Mouse (Mus musculus) brain, embryonic 18.5 days (tissue): Measurements from ENCODE around the gene Stoml1.
A peak's percentile ranks its signal among the peaks of the same experiment; 100 is the strongest.

Source experiments
- DNase-seq: peaks from one replicate; pipeline ENCODE4 v3.0.0-alpha.2; 2012; ENCODE audit warnings: low read depth, low spot score

The Stoml1 gene

GRCm38 (mm10) chr9:58272068-58272541 lies 19.1 kb downstream of the Stoml1 start:
- no peak for DNase-seq

DNA sequence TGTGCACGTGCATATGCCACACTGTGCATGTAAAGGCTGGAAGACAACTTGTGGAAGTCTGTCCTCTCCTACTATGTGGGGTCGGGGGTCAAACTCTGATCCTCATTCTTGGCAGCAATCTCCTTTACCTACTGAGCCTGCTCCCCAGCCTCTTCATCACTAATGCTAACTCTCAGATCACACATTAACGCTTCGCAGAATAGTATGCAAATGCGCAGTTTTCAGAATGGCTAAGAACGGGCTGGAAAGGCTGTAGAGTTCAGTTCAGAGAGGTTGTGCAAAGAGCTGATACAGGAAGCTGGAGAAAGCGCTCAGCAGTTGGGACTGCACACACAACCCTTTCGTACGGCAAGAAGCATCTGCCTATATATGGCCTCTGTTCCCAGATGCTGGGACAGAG lies 19.9 kb downstream of the Stoml1 start:
- DNase-seq, result no peak

- DNase-seq, result no peak
Measured at GRCm38 (mm10) chr9:58274101-58274604, 21.2 kb downstream of the Stoml1 start.

DNA sequence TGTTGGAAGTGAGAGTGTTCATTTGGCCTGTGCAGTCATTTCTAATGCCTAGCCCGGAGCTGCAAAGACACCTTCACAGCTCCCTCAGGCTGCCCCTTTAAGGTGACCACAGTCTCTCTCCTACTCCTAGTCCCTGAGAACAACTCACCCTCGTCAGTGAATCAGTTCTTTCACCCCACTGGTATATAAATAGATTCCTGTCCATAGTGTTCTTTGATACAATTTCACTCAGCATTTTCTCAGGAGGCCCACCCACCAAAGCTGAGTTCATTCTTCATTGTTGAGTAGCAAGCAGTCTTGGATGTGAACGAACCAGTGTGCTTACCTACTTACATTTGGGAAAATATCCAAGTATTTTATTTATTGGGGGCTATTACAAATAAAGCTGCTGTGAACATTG lies 21.7 kb downstream of the Stoml1 start:
- no peak for DNase-seq

DNA sequence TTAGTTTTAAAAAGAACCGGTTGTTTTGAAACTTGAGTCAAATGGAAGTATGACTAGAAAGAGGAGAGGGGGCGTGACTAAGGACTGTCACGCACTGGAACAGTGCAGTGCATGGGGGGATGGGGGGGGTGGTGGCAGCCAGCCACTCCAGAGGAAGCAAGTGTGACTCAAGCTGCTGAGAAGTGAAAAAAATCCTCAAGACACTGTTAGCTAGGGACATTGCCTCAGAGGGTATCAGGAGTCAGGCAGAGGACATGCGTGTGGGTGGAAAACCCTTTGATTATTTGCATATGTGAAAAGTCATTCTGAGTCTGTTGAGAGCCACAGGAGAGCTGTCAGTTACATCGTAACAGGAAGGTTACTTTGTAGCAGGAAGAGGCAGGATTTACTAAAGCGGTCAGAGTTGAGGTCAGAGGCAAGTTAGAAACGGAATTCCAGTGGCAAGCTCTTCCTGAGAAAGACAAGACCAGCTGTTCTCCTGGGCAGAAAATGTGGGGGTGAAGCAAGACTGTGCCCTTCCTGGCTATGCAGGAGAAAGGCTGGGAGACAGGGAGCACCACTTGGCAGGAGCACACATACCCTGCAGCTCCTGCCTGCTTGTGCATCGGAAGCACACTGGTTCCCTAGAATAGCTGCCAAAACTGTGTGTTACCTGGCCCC lies 22.3 kb downstream of the Stoml1 start:
- no peak for DNase-seq

GRCm38 (mm10) chr9:58275797-58276196 lies 22.8 kb downstream of the Stoml1 start:
- DNase-seq, result no peak

DNA sequence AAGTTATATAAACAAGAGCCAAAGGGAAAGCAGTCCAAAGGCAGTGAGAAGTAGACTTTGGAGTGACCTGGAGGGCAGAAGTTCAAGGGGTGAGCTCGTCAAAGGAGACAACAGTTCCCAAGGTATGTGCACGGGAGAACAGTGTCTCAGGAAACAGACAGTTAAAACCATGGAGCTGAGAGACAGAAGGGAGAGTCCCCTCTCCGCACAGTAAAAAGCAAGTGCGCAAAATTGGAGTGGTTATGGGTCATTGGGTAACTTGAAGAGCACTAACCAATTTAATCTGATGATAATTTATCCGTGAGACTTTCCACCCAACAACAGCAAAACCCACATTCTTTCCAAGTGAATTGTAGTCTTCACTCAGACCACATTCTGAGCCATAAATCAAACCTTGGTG lies 23.4 kb downstream of the Stoml1 start:
- DNase-seq, result no peak

DNA sequence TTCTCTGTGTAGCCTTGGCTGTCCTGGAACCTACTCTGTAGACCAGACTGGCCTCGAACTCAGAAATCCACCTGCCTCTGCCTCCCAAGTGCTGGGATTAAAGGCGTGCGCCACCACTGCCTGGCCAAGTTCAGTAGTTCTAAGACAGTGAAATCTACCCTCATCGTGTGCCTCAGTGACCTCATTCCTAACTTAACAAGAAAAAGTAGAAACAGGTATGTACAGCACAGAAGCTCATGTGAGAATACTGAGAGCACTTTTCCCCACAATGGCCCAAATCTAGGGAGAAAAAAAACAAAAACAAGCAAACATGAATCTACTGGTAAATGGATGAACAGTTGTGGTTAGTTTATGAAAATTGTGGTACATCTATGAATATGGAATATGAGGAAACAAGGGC lies 25.3 kb downstream of the Stoml1 start:
- DNase-seq, result no peak

DNA sequence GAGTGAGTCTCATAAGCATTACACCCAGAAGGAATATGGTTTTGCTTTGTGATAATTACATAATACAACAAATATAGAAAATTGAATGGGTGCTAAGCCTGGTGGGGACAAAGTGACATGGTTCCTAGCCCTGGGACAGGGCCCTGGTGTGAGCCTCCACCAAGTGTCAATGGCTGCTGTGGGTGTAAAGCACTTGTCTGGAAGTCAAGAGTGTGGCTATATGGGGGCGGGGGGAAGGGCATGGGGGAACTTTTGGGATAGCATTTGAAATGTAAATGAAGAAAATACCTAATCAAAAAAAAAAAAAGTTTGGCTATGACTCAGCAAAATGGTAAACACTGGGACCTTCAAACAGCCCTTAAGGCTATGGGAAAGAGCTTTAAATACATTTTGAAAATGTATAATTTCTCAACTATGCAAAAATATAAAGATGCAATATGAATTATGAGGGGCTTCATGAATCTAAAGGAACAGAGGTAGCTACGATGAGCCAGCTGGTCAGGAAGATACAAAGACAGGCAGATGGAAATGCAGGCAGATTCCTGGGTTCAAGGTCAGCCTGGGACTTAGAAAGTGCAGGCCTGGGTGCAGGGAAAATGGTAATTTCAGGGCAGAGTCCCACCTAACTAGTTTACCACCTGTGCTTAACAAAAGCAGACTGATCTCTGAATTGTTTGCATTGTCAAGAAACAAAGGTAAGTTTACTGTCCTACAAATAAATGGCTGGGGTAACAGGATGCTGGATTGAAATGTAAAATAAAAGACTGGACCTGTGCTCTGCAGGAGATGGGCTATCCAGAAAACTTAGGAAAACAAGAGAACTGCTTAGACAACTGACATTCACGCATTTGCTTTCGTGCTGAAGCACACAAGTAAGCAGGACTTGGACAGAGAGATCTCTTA lies 26.1 kb downstream of the Stoml1 start:
- DNase-seq, result no peak

- DNase-seq, result no peak
Measured at GRCm38 (mm10) chr9:58279780-58280179, 26.8 kb downstream of the Stoml1 start.

DNA sequence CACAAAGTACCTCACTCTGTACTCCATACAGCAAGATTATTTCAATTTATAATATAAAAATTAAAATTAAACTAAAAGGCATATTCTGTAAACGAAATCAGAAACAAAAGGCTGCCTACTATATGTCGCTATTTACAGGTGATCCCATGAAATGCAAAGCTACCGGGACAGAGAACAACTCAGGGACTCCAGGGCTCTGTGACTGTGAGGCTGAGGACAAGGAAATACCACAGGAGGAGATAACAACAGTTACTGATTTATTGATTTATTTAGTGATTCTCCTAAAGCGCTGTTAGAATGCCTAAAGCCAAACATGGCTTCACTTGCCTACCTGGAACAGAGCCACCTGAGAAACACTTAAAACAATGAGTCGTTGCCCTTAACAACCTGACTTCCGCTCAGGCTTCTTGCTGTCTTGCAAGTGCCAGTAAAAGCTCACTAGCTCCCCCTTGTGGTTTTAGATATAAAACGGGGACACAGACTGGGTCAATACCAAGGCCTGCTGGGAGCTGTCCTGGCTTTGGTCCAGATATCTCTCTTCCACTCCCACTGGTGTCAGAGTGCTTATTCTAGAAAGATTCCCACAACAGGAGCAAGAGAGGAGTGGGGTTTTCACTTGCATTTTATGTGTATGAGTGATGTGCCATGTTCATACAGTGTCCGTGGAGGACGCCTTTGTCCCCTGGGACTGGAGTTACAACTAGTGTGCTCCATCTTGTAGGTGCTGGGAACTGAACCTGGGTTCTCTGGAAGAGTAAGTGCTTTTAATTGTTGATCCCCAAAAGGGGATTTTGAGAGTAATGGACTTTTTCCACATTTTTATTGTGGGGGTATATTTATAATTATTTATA lies 27.5 kb downstream of the Stoml1 start:
- peak; percentile 71 for DNase-seq

GRCm38 (mm10) chr9:58281597-58281996 lies 28.6 kb downstream of the Stoml1 start:
- DNase-seq, result no peak

DNA sequence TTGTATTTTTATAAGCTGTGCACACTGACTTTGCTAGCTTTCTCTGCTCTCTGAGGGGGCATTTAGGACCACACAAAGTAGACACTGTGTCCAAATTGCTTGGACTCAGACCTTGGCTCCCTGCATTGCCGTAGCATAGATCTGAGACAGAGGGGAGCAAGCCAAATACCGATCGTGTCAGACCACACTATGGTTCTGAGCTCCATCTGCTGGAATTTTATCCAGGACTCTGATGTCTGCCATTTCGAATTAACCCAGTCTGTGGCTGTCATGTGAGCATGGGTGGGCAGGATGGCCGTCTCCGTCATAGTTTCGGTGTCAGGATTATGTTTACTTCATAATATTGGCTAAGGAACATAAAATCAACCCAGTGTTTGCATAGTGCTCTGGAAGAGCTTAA lies 30.5 kb downstream of the Stoml1 start:
- no peak for DNase-seq

DNA sequence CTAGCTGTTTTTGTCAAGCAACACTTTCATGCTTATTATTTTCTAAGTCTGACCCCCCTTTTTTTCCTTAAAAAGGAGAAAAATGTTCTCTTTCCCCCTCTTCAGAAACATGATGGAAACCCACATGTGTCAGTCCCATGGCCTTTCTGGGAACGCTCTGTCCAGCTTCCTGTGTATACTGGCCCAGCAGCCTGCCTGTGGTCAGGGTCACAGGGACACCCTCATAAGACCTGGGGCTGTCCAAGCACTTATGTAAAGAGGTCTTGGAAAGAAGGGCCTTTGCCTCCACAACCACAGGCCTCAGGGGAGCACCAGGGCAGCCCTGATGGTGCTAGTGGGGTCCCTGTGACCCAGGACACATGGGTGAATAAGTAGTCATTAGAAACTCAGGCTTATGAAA lies 36.1 kb downstream of the Stoml1 start:
- no peak for DNase-seq

GRCm38 (mm10) chr9:58289901-58290300 lies 36.9 kb downstream of the Stoml1 start:
- DNase-seq, result no peak

- no peak for DNase-seq
Measured at GRCm38 (mm10) chr9:58294527-58294926, 41.6 kb downstream of the Stoml1 start.

DNA sequence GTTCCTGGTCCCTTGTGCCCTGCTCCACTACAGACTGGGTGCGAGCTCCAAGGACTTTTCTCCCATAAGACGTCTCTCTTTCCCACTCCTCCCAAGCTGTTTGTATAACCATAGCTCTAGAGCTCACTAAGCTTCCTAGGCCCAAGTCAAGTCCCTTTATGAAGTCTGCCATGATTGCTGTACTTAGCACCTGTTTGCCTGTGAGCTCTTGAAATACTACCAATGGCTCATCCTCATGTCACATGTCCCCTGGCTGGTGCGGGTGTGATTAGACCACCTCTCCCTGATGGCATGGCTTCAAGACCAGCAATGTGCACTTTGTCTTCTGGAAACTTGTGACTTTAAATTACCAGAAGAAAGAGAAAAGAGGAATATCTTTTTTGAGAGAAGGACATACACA lies 42.4 kb downstream of the Stoml1 start:
- no peak for DNase-seq

DNA sequence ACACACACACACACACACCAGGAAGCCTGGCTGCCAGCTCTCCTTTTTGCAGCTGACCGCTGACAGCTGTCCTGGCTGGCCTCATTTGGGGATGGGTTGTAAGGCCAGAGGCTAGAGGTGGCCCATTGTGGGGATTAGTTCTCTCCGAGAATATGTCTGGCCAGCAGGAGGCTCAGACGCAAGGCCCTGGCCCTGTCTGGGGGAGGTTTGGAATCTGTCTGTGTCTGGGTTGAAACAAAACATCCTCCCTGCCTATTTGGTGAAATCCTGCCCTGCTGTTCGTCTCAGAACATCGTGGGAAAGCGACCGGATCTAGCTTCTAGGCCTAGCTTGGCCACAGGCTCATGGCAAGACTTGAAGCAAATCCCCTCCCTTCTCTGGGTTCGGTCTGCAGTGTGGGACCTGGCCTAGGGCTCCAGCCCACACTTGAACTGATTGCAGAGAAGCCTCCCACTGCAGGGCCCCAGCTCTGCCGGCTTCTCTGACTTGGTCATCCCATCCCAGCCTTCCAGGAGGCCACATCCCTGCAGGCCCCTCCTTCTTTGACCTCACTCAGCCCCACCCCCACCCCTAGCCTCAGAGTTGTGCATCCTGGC lies 42.9 kb downstream of the Stoml1 start:
- no peak for DNase-seq

DNA sequence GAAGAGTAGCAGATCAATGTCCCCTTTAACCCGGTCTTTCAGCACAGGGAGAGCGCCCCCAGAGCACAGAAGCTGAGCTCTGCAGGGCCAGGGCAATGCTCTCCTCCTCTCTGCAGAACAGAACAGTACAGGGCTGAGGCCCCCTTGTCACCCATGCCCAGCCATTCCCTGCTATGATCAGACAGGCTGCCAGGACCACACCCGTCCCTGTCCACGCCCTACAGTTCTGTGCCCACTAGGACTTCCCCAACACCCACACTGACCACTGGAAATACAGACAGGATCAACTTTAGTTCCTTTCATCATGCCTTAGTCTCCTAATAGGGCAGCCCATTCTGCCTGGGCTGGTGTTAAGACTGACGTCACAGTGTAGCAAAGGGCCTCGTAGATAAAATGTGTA lies 44.1 kb downstream of the Stoml1 start:
- no peak for DNase-seq

GRCm38 (mm10) chr9:58297961-58298477 lies 45.1 kb downstream of the Stoml1 start:
- no peak for DNase-seq

GRCm38 (mm10) chr9:58299356-58299799 lies 46.4 kb downstream of the Stoml1 start:
- no peak for DNase-seq
